20 mouse cellular contexts compared by ENCODE assay signal in genomic region chr6:35259526-35259925, GRCm38 (mm10). TPM values are rescaled to one million over a fixed set of nuclear protein-coding genes. Genes with fewer than 3 reads are reported as not detected.
A peak's percentile ranks its signal among the peaks of the same experiment; 100 is the strongest.
DNase-seq lines count a peak whose midpoint lies in the region; ATAC-seq and TF ChIP-seq lines count a peak whose summit lies in the region.
"Had no signal": no experiment of that assay in that cellular context is flagged by ENCODE, and none has a peak within 500 bp of the region (broad histone marks: within the 10 kb centered on the region; RNA-seq: fewer than 3 reads in every experiment).

No protein-coding gene starts in this region.

- no peak overlapping the region for H3K4me3 ChIP-seq in gastrocnemius, adult 2 months
- no peak overlapping the region for H3K4me3 ChIP-seq in forebrain, embryonic 11.5 days (ENCODE audit: low read depth, low read length)
- H3K4me3 ChIP-seq: embryonic facial prominence, embryonic 13.5 days; forebrain, embryonic 12.5 days; limb, embryonic 15.5 days; midbrain, embryonic 12.5 days had no signal

- H3K36me3 ChIP-seq in forebrain, embryonic 11.5 days (ENCODE audit: control insufficient read depth, insufficient read depth, low read length) = no peaks in the 10 kb centered on the region; the same call in 1 of the 2 replicates

- no peak overlapping the region for H3K9ac ChIP-seq in forebrain, embryonic 11.5 days (ENCODE audit: low read length)
- H3K9ac ChIP-seq: embryonic facial prominence, embryonic 13.5 days; forebrain, embryonic 12.5 days; limb, embryonic 15.5 days; midbrain, embryonic 12.5 days had no signal

- WGBS in forebrain, embryonic 11.5 days = 78% methylated on average over 5 of the region's 5 CpGs

- ATAC-seq in forebrain, embryonic 11.5 days (replicated peaks; ENCODE audit: low FRiP score) = no peak
- ATAC-seq: hindbrain, embryonic 16.5 days had no signal

- H3K4me2 ChIP-seq in forebrain, embryonic 11.5 days (ENCODE audit: low read depth, low read length, severe bottlenecking) = no peak overlapping the region
- H3K4me2 ChIP-seq: embryonic facial prominence, embryonic 13.5 days; forebrain, embryonic 12.5 days; limb, embryonic 15.5 days; midbrain, embryonic 12.5 days had no signal

- H3K27ac ChIP-seq in gastrocnemius, adult 2 months = peak overlapping the region; percentile 61
- H3K27ac ChIP-seq in forebrain, embryonic 11.5 days (ENCODE audit: low read depth, low read length) = no peak overlapping the region
- H3K27ac ChIP-seq: embryonic facial prominence, embryonic 13.5 days; forebrain, embryonic 12.5 days; limb, embryonic 15.5 days; midbrain, embryonic 12.5 days had no signal

- no peaks in the 10 kb centered on the region for H3K9me3 ChIP-seq in forebrain, embryonic 11.5 days (ENCODE audit: control insufficient read depth, low read length)
- H3K9me3 ChIP-seq: embryonic facial prominence, embryonic 13.5 days; forebrain, embryonic 12.5 days; limb, embryonic 15.5 days; midbrain, embryonic 12.5 days had no signal

- peak; percentile 54 for DNase-seq in gastrocnemius, adult 2 months
- no peak for DNase-seq in gastrocnemius, postnatal 10 days
- DNase-seq in 416B (ENCODE audit: low read depth) = peak; percentile 81
- DNase-seq in adrenal gland, postnatal 36 days = peak; percentile 71
- DNase-seq in heart, postnatal 4 days = peak; percentile 33
- DNase-seq in lung, adult 18-20 months = no peak
- no peak for DNase-seq in layer of hippocampus, adult 8-10 months (ENCODE audit: low spot score in 2 of 2)
- DNase-seq in forebrain, embryonic 11.5 days (ENCODE audit: low spot score) = no peak
- DNase-seq: cerebellum, adult 11 months; kidney, adult 11 months; kidney, postnatal 10 days; lung, postnatal 36 days; right cerebral cortex, adult 18-20 months; spleen, adult 18-20 months had no signal

- intact Hi-C loops in gastrocnemius, adult 2 months (cut with DNase I) = loop anchor here (10.0 kb wide), 2 partner anchors 115 to 985 kb away; no protein-coding TSS in a partner anchor

- peaks cover 3% of the 10 kb centered on the region for H3K4me1 ChIP-seq in forebrain, embryonic 11.5 days (replicated peaks; ENCODE audit: control insufficient read depth, insufficient read depth, low read length)

- no peaks in the 10 kb centered on the region for H3K27me3 ChIP-seq in forebrain, embryonic 11.5 days (ENCODE audit: control insufficient read depth, insufficient read depth, low read length)
- H3K27me3 ChIP-seq: embryonic facial prominence, embryonic 13.5 days; forebrain, embryonic 12.5 days; limb, embryonic 15.5 days; midbrain, embryonic 12.5 days had no signal

- TF ChIP-seq CTCF in gastrocnemius, adult 2 months (IDR thresholded peaks at IDR 0.05) = no peak

RNA-seq across cellular contexts. Expression of gene Slc13a4, which starts 48.4 kb away (rescaled TPM):
- under 1 TPM in 1 of 2 experiments, not detected in 1; 0.06 TPM for total RNA-seq in gastrocnemius, adult 2 months (2021)
- total RNA-seq in gastrocnemius, postnatal 10 days (2021) = under 1 TPM; 0.28 to 0.47 TPM
- total RNA-seq in adrenal gland, postnatal 36 days (2021) = under 1 TPM; 0.46 TPM
- total RNA-seq in heart, postnatal 4 days (2021) = under 1 TPM; 0.14 to 0.19 TPM
- total RNA-seq in layer of hippocampus, adult 8-10 months (2022) = 10 to 100 TPM in 1 of 4 experiments, 1 to 10 TPM in 3; 7.1 to 11.5 (median 8.5) TPM
- 0.15 and 0.32 TPM in 2 replicates for polyA plus RNA-seq in forebrain, embryonic 11.5 days (2014; fragmentation: Nextera tagmentation; extraction: Ambion mirVana)
- total RNA-seq: neutrophil, adult 5-6 weeks had no signal

Comparison
In these comparisons a context has a peak if more than half of its experiments do, and no peak if none do; other contexts are left out.
1. DNase-seq: peak in gastrocnemius, adult 2 months (single experiment), 416B (single experiment), adrenal gland, postnatal 36 days (2 of 2) and heart, postnatal 4 days (single experiment); none in gastrocnemius, postnatal 10 days (single experiment), lung, adult 18-20 months (0 of 2), layer of hippocampus, adult 8-10 months (0 of 2) and forebrain, embryonic 11.5 days (single experiment).
2. RNA of gene Slc13a4, which starts 48.4 kb away (total RNA-seq): 7.1 to 11.5 TPM in layer of hippocampus, adult 8-10 months; 0.28 to 0.47 TPM in gastrocnemius, postnatal 10 days, 0.46 TPM in adrenal gland, postnatal 36 days, 0.14 to 0.19 TPM in heart, postnatal 4 days and 0.06 TPM in gastrocnemius, adult 2 months; every median in the first group is over 4 times any median in the second.